Mouse (Mus musculus): ENCODE measurements at regions not wholly inside any gene's neighbourhood (a gene's known extent, or its start where the extent isn't known, plus 50 kb on each side); places are given as distances from the start of the nearest gene placed in this dataset.

DNA sequence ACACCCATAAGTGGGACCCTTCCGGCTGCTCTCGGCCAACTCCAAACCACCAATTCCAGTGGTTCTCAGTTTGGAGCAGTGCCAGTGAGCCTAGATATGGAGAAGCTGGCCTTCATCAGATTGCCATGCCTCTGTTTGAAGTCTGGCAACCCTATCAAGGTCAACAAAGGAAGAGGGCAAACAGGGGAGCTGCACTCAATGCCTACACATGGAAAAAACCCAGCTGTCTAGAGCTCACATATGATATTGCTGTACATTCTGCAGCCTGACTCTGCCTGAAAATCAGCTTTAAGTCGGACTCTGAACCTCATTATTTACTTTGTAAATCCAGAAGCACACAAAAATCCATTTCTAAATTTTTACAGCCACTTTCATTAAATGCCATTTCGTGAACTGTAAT is 499.9 kb downstream of the Defb40 start:
- Histone ChIP-seq H3K4me1 (replicated peaks; ENCODE audit: insufficient read depth, low read length) (no peaks in the 10 kb centered on the region), H3K4me2 (ENCODE audit: low read length) (no peak overlapping the region), H3K27ac (no peak overlapping the region), H3K27me3 (ENCODE audit: insufficient read depth, low read length) (no peaks in the 10 kb centered on the region), H3K9ac (ENCODE audit: low read depth, low read length) (no peak overlapping the region), H3K36me3 (ENCODE audit: insufficient read depth, low read length) (no peaks in the 10 kb centered on the region), H3K9me3 (replicated peaks; ENCODE audit: low read length) (no peaks in the 10 kb centered on the region), H3K4me3 (replicated peaks; ENCODE audit: low read depth, low read length) (no peak overlapping the region)
- ATAC-seq (replicated peaks; ENCODE audit: low FRiP score, low read depth): no peak
- WGBS: 80% methylated on average over 4 of the region's 4 CpGs
- TF ChIP-seq CTCF (IDR thresholded peaks at IDR 0.05; ENCODE audit: low read depth): no peak
- DNase-seq (ENCODE audit: low spot score): no peak

DNA sequence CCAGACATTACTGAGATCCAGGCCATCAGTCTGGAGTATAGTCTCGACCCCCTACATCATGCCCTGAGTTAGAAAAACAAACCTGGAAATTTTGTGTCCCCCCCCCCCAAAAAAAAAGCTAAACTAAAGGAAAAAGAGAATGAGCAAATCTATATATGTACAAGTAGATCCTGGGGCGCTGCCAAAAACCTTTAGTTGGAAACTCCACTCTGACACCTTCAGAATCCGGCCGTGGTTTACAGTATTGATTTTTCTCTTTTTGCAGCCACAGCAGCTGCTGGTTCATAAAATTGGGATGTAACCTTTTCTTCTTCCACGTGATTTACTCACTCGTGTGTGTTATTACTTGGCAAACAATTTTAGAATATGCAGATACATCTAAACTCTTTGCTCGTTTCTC is 510.5 kb downstream of the Defb40 start:
- WGBS: 71% methylated on average over 7 of the region's 7 CpGs
- ATAC-seq (replicated peaks; ENCODE audit: low FRiP score, low read depth): no peak
- no peak overlapping the region for H3K4me2 ChIP-seq (ENCODE audit: low read length)
- no peak for DNase-seq (ENCODE audit: low spot score)
- H3K4me3 ChIP-seq (replicated peaks; ENCODE audit: low read depth, low read length): no peak overlapping the region
- no peaks in the 10 kb centered on the region for H3K36me3 ChIP-seq (ENCODE audit: insufficient read depth, low read length)
- no peak overlapping the region for H3K27ac ChIP-seq
- no peak overlapping the region for H3K9ac ChIP-seq (ENCODE audit: low read depth, low read length)
- no peaks in the 10 kb centered on the region for H3K4me1 ChIP-seq (replicated peaks; ENCODE audit: insufficient read depth, low read length)
- H3K9me3 ChIP-seq (replicated peaks; ENCODE audit: low read length): no peaks in the 10 kb centered on the region
- no peak for TF ChIP-seq CTCF (IDR thresholded peaks at IDR 0.05; ENCODE audit: low read depth)
- no peaks in the 10 kb centered on the region for H3K27me3 ChIP-seq (ENCODE audit: insufficient read depth, low read length)

DNA sequence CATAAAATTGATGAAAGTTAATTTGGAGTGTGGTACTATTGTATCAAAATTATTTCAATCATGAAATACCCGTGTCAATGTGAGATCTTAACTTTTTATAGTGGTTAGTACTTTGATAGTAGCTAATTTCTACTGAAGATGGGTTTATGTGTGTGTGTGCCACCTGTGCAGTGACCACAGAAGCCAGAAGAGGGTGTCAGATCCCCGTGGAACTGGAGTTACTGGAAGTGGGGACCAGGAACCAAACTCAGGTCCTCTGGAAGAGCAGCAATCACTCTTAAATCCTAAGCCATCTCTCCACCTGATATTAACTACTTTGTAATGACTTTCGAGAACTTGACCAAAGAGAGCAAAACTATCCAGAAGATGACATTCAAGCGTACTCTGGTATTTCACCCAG is 517.4 kb downstream of the Defb40 start:
- H3K4me3 ChIP-seq (replicated peaks; ENCODE audit: low read depth, low read length): no peak overlapping the region
- TF ChIP-seq CTCF (IDR thresholded peaks at IDR 0.05; ENCODE audit: low read depth): no peak
- no peaks in the 10 kb centered on the region for H3K27me3 ChIP-seq (ENCODE audit: insufficient read depth, low read length)
- H3K27ac ChIP-seq: no peak overlapping the region
- no peaks in the 10 kb centered on the region for H3K36me3 ChIP-seq (ENCODE audit: insufficient read depth, low read length)
- DNase-seq (ENCODE audit: low spot score): no peak
- H3K4me2 ChIP-seq (ENCODE audit: low read length): no peak overlapping the region
- H3K9me3 ChIP-seq (replicated peaks; ENCODE audit: low read length): no peaks in the 10 kb centered on the region
- H3K4me1 ChIP-seq (replicated peaks; ENCODE audit: insufficient read depth, low read length): no peaks in the 10 kb centered on the region
- H3K9ac ChIP-seq (ENCODE audit: low read depth, low read length): no peak overlapping the region
- ATAC-seq (replicated peaks; ENCODE audit: low FRiP score, low read depth): no peak
- WGBS: 66% methylated on average over 4 of the region's 4 CpGs

DNA sequence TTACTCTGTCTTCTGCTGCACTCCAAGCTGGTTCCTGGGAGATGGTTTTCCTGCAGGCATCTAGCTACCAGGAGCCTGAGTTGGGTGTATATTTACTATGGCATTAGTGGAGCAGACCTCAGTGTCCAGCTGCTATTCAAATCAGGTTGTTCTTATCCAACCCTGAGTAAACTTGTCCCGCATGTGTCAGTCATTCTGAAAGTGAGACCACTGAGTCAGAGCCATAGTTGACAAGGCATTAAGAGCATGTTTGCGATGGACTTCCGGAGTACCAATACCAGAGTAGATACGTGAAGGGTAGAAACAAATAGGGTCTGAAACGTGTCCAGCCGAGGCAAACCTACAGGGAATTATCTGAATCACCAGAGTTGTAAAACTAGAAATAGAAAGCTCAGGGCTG is 520.6 kb downstream of the Defb40 start:
- TF ChIP-seq CTCF (IDR thresholded peaks at IDR 0.05; ENCODE audit: low read depth): no peak
- no peak overlapping the region for H3K4me2 ChIP-seq (ENCODE audit: low read length)
- DNase-seq (ENCODE audit: low spot score) (no peak), ATAC-seq (replicated peaks; ENCODE audit: low FRiP score, low read depth) (no peak)
- H3K9ac ChIP-seq (ENCODE audit: low read depth, low read length): no peak overlapping the region
- H3K4me1 ChIP-seq (replicated peaks; ENCODE audit: insufficient read depth, low read length): no peaks in the 10 kb centered on the region
- 86% methylated on average over 6 of the region's 6 CpGs for WGBS
- no peak overlapping the region for H3K4me3 ChIP-seq (replicated peaks; ENCODE audit: low read depth, low read length)
- H3K36me3 ChIP-seq (ENCODE audit: insufficient read depth, low read length): no peaks in the 10 kb centered on the region
- no peaks in the 10 kb centered on the region for H3K9me3 ChIP-seq (replicated peaks; ENCODE audit: low read length)
- H3K27ac ChIP-seq: no peak overlapping the region
- H3K27me3 ChIP-seq (ENCODE audit: insufficient read depth, low read length): no peaks in the 10 kb centered on the region

DNA sequence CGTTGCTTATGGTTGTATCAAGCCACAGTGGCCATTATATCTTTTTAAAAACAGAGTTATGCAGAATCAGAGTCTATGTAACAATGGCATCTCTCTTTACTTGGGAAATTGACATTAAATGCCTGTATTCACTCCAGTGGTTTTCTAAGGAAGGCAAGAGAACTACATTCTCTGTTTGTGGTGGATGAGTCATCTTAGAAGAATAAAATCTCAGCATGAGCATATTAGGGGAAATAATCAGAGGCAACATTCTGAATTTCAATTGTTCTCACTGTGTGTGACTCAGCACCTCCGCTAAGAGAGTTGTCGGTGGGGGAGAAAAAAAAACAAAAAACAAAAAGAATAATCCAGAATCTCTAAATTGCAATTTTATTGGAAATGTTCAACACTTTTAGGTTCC is 529.0 kb downstream of the Defb40 start:
- no peak overlapping the region for H3K4me3 ChIP-seq (replicated peaks; ENCODE audit: low read depth, low read length)
- DNase-seq (ENCODE audit: low spot score) (no peak), ATAC-seq (replicated peaks; ENCODE audit: low FRiP score, low read depth) (no peak)
- H3K36me3 ChIP-seq (ENCODE audit: insufficient read depth, low read length): no peaks in the 10 kb centered on the region
- no peaks in the 10 kb centered on the region for H3K4me1 ChIP-seq (replicated peaks; ENCODE audit: insufficient read depth, low read length)
- WGBS: 76% methylated on average over 3 of the region's 3 CpGs
- H3K9ac ChIP-seq (ENCODE audit: low read depth, low read length): no peak overlapping the region
- no peak for TF ChIP-seq CTCF (IDR thresholded peaks at IDR 0.05; ENCODE audit: low read depth)
- no peaks in the 10 kb centered on the region for H3K9me3 ChIP-seq (replicated peaks; ENCODE audit: low read length)
- no peak overlapping the region for H3K4me2 ChIP-seq (ENCODE audit: low read length)
- no peaks in the 10 kb centered on the region for H3K27me3 ChIP-seq (ENCODE audit: insufficient read depth, low read length)
- H3K27ac ChIP-seq: no peak overlapping the region

DNA sequence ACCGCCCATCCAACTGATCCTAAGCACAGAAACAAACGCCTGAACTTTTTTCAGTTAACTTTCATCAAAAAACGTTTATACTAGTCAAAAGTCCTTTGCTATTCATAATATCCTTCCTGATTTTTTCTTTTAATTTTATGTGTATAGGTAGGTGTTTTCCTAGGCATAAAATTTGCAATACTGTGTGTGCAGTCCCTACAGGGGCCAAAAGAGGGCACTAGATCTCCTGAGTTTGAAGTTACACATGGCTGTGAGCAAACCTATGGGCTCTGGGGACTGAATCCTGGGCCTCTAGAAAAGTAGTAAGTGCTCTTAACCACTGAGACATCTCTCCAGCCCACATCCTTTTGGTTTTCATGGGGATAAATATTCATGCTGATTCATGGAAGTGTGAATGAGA is 535.8 kb downstream of the Defb40 start:
- no peak for TF ChIP-seq CTCF (IDR thresholded peaks at IDR 0.05; ENCODE audit: low read depth)
- ATAC-seq (replicated peaks; ENCODE audit: low FRiP score, low read depth) (no peak), DNase-seq (ENCODE audit: low spot score) (no peak)
- no peaks in the 10 kb centered on the region for H3K4me1 ChIP-seq (replicated peaks; ENCODE audit: insufficient read depth, low read length)
- 68% methylated on average over 3 of the region's 3 CpGs for WGBS
- H3K4me3 ChIP-seq (replicated peaks; ENCODE audit: low read depth, low read length): no peak overlapping the region
- no peaks in the 10 kb centered on the region for H3K36me3 ChIP-seq (ENCODE audit: insufficient read depth, low read length)
- H3K9me3 ChIP-seq (replicated peaks; ENCODE audit: low read length): no peaks in the 10 kb centered on the region
- no peak overlapping the region for H3K4me2 ChIP-seq (ENCODE audit: low read length)
- no peak overlapping the region for H3K9ac ChIP-seq (ENCODE audit: low read depth, low read length)
- no peaks in the 10 kb centered on the region for H3K27me3 ChIP-seq (ENCODE audit: insufficient read depth, low read length)
- H3K27ac ChIP-seq: no peak overlapping the region

DNA sequence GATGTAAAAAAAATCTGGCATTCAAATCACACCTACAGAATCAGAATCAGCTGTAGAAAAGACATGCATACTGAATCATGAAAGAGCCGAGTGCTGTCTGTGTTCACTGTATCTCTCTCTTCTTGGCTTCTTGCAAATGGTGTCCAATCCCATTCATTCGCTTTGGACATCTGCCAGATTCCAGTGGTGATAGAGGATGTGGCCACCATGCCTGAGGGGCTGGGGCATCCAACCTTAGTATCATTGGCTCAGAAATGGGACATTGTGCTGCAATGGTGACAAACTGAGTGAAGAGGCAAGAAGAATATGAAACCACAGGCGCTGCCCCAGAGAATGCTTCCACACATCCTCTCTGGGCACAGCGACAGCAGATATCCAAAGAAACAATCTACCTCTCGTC is 555.2 kb downstream of the Defb40 start:
- Histone ChIP-seq H3K4me1 (replicated peaks; ENCODE audit: insufficient read depth, low read length) (no peaks in the 10 kb centered on the region), H3K27ac (no peak overlapping the region), H3K4me2 (ENCODE audit: low read length) (no peak overlapping the region), H3K4me3 (replicated peaks; ENCODE audit: low read depth, low read length) (no peak overlapping the region), H3K9me3 (replicated peaks; ENCODE audit: low read length) (no peaks in the 10 kb centered on the region), H3K27me3 (ENCODE audit: insufficient read depth, low read length) (no peaks in the 10 kb centered on the region), H3K9ac (ENCODE audit: low read depth, low read length) (no peak overlapping the region), H3K36me3 (ENCODE audit: insufficient read depth, low read length) (no peaks in the 10 kb centered on the region)
- DNase-seq (ENCODE audit: low spot score): no peak
- 85% methylated on average over 5 of the region's 5 CpGs for WGBS
- no peak for TF ChIP-seq CTCF (IDR thresholded peaks at IDR 0.05; ENCODE audit: low read depth)
- no peak for ATAC-seq (replicated peaks; ENCODE audit: low FRiP score, low read depth)

Measured in kidney, postnatal 0 days (tissue).